Mouse (Mus musculus) C2C12 (cell line): ENCODE results near the gene Gse1. TPM values are rescaled to one million over a fixed set of nuclear protein-coding genes. Genes with fewer than 3 reads are reported as not detected.
A peak's percentile ranks its signal among the peaks of the same experiment; 100 is the strongest.

ENCODE experiments used
- H3K27me3 ChIP-seq: one replicate; pipeline ENCODE4 v1.6.1; 2011; ENCODE audit not compliant: control insufficient read depth, insufficient read depth, insufficient read length
- H3K36me3 ChIP-seq: one replicate; pipeline ENCODE4 v1.6.1; 2011; ENCODE audit not compliant: control insufficient read depth, insufficient read depth
- H3K4me3 ChIP-seq: one replicate; pipeline ENCODE4 v1.5.1; 2011; ENCODE audit warnings: mild to moderate bottlenecking, control low read depth; ENCODE audit not compliant: poor library complexity, insufficient read depth, severe bottlenecking
- H3K79me2 ChIP-seq: one replicate; pipeline ENCODE4 v1.6.1; 2011; ENCODE audit not compliant: control insufficient read depth, insufficient read depth
- H3K79me3 ChIP-seq: one replicate; pipeline ENCODE4 v1.6.1; 2011; ENCODE audit warnings: low read depth, control low read depth
- H3ac ChIP-seq: one replicate; pipeline ENCODE3; 2011; ENCODE audit warnings: low read depth; ENCODE audit not compliant: control insufficient read depth, insufficient read length
- CEBPB ChIP-seq: IDR thresholded peaks from one replicate; pipeline ENCODE4 v1.6.1; 2011; ENCODE audit warnings: low read depth, mild to moderate bottlenecking, control low read depth, moderate library complexity
- CTCF ChIP-seq: IDR thresholded peaks from one replicate; pipeline ENCODE4 v1.5.1; 2011; ENCODE audit not compliant: control insufficient read depth, insufficient read depth, insufficient read length
- FOSL1 ChIP-seq: IDR thresholded peaks from one replicate; pipeline ENCODE4 v1.8.0; 2011; ENCODE audit warnings: mild to moderate bottlenecking, low read length; ENCODE audit not compliant: poor library complexity, insufficient read depth, severe bottlenecking
- MAX ChIP-seq: IDR thresholded peaks from one replicate; pipeline ENCODE4 v1.6.1; 2011; ENCODE audit warnings: mild to moderate bottlenecking, control low read depth
- MYOD1 ChIP-seq: IDR thresholded peaks from one replicate; pipeline ENCODE4 v1.6.1; 2011; ENCODE audit warnings: low read depth; ENCODE audit not compliant: control insufficient read depth, insufficient read length
- MYOG ChIP-seq: IDR thresholded peaks from one replicate; pipeline ENCODE4 v1.6.1; 2011; ENCODE audit not compliant: control insufficient read depth, insufficient read length; ENCODE audit errors: extremely low read depth
- USF1 ChIP-seq: IDR thresholded peaks from one replicate; pipeline ENCODE4 v1.6.1; 2011; ENCODE audit warnings: low read depth, mild to moderate bottlenecking, control low read depth, moderate library complexity
- polyA plus RNA-seq: library from polyadenylated mRNA; unstranded; fragments of >200 nt; fragmentation: generic; extraction: Trizol; gene quantifications from one replicate; pipeline ENCODE4 v1.2.1, GENCODE M21; 2012; ENCODE audit warnings: missing spikeins

Gse1 gene
- polyA plus RNA-seq, 1 experiment = 15.6 TPM

GRCm38 (mm10) chr8:120322956-120323448 lies 94.7 kb downstream of the Gse1 start:
- TF ChIP-seq MYOD1 (peak; percentile 31), CEBPB (no peak), USF1 (no peak)
- no peaks in the 10 kb centered on the region for H3K36me3 ChIP-seq
- no peak overlapping the region for H3K4me3 ChIP-seq
- H3ac ChIP-seq = peak overlapping the region; percentile 31
- no peaks in the 10 kb centered on the region for H3K79me3 ChIP-seq
- peaks cover 10% of the 10 kb centered on the region for H3K79me2 ChIP-seq
- H3K27me3 ChIP-seq = no peaks in the 10 kb centered on the region

DNA sequence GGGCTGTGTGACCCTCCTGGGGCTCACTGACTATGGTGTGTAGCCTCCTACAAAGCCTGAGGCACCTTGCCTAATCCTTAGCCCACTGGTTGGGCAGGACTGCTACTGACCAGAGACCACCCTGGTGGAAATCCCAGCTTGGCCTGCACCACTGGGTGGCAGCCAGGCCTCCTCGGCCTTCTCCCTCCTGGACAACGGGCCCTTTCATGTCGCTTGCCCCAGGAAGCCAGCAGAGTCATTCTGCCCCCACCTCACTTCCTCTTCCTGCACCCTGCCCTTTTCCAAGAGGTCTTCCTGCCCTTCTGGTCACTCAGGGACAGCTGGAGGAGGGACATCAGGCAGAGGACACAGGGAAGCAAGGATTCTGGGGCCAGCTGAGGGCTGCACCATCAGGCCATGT lies 96.3 kb downstream of the Gse1 start:
- Histone ChIP-seq H3K27me3 (no peaks in the 10 kb centered on the region), H3K79me3 (no peaks in the 10 kb centered on the region), H3ac (no peak overlapping the region), H3K4me3 (no peak overlapping the region), H3K36me3 (no peaks in the 10 kb centered on the region), H3K79me2 (peaks cover 7% of the 10 kb centered on the region)
- TF ChIP-seq CEBPB (no peak), MYOG (no peak), CTCF (no peak), MYOD1 (no peak), USF1 (no peak), FOSL1 (no peak), MAX (no peak)

- no peaks in the 10 kb centered on the region for H3K79me2 ChIP-seq
- no peaks in the 10 kb centered on the region for H3K36me3 ChIP-seq
- H3ac ChIP-seq = no peak overlapping the region
- H3K79me3 ChIP-seq = no peaks in the 10 kb centered on the region
- H3K4me3 ChIP-seq = no peak overlapping the region
- no peaks in the 10 kb centered on the region for H3K27me3 ChIP-seq
- TF ChIP-seq MYOG (no peak), MAX (no peak), USF1 (no peak), FOSL1 (no peak), CTCF (no peak), MYOD1 (no peak), CEBPB (no peak)
These were observed 97.0 kb downstream of the Gse1 start for GRCm38 (mm10) chr8:120325172-120325767.

GRCm38 (mm10) chr8:120327131-120327554 lies 98.9 kb downstream of the Gse1 start:
- no peak for TF ChIP-seq CEBPB
- TF ChIP-seq FOSL1 = no peak
- TF ChIP-seq CTCF = no peak
- TF ChIP-seq USF1 = no peak
- TF ChIP-seq MYOG = no peak
- no peak for TF ChIP-seq MYOD1
- TF ChIP-seq MAX = no peak
- no peak overlapping the region for H3K4me3 ChIP-seq
- H3K79me3 ChIP-seq = no peaks in the 10 kb centered on the region
- H3K36me3 ChIP-seq = no peaks in the 10 kb centered on the region
- no peak overlapping the region for H3ac ChIP-seq
- no peaks in the 10 kb centered on the region for H3K79me2 ChIP-seq
- no peaks in the 10 kb centered on the region for H3K27me3 ChIP-seq

DNA sequence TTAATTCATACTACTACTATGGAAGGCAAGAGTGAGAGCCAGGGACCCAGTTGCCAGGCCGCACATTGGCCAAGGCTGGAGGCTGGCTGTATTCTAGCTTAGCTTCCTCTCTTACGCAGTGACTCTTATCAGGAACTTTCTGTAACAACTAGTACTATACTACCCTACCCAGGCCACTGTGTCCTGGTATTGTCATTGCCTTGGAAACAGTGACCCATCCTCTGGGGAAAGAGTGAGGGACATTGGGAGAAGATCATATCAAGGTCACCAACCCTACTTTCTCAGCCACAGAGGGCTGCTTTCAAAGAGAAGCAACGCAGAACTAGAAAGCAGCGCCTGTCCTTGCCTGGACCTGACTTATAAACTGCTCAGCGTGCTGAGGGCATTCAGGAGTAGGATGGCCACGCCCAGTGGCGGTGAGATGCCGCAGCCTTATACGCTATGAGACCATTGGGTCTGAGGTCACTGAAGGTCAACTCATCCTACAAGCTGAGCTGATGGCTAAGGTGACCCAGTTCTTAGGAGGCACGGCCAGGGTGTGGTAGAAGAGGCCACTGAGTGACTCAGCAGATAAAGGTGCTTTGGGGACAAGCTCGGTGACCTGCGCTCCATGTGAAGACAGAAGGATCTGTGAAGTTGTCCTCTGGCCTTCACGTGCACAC lies 100.2 kb downstream of the Gse1 start:
- no peaks in the 10 kb centered on the region for H3K27me3 ChIP-seq

DNA sequence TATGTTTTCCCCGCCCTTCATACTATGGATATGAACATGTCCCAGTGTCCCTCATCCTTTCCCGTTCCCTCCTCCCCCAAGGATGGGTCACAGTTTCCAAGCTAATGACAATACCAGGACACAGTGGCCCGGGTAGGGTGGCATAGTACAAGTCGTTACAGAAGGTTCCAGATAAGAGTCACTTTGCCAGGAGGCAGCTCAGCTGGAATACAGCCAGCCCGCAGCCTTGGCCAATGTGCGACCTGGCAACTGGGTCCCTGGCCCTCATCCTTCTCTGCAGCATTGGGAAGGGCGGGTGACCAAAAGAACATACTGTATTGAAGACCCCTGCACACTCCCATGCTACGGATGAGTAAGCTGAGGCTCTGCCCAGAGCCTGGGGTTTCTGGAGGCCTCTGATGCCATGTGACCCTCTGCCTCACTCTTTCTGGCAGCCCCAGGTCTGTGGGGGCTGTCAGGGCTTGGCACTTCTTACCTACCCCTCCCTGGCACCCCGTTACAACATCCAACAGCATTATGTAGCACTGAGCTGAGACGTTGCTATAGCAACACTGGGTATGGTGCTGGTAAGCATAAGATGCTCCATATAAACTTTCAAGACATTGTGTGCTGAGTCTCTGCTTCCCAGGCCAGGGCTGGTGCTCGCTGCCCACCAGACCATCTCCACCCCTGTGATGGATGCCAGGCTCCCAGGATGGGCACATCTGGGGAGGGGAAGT lies 100.9 kb downstream of the Gse1 start:
- Histone ChIP-seq H3K27me3 (no peaks in the 10 kb centered on the region), H3K36me3 (no peaks in the 10 kb centered on the region), H3K79me2 (no peaks in the 10 kb centered on the region), H3K4me3 (no peak overlapping the region), H3ac (no peak overlapping the region), H3K79me3 (peaks cover 2% of the 10 kb centered on the region)
- TF ChIP-seq MYOD1 (no peak), CEBPB (no peak), MAX (no peak), USF1 (no peak), MYOG (no peak), CTCF (no peak), FOSL1 (no peak)

More for the DNA sequence above, 100.2 kb downstream of the Gse1 start:
- TF ChIP-seq MYOG (no peak), CEBPB (no peak)
- Histone ChIP-seq H3K79me2 (no peaks in the 10 kb centered on the region), H3K36me3 (no peaks in the 10 kb centered on the region), H3ac (no peak overlapping the region), H3K79me3 (peaks cover 2% of the 10 kb centered on the region), H3K4me3 (no peak overlapping the region)
